Mouse (Mus musculus): ENCODE measurements at regions not wholly inside any gene's neighbourhood (a gene's known extent, or its start where the extent isn't known, plus 50 kb on each side); places are given as distances from the start of the nearest gene placed in this dataset.
A peak's percentile ranks its signal among the peaks of the same experiment; 100 is the strongest.

DNA sequence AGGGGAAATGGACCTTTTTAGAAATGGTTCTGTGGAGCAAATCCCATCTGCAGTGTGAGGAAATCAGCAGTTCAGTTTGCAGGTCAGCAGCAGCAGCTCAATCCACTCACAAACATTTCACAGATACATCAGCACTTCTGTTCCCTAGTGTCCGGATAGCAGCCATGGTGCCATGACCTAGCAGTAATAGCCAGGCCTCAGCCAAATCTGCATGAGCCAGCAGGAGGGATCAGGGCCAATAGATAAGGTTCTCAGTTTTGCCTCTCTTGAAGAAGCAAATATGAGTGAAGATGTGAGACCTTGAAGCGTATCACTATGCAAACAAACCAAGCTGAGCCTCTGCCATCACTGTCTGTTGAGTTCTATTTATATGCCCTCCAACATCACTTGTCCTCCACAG, 380.7 kb upstream of the Chrm3 start:
- DNase-seq (ENCODE audit: low read depth, low spot score) = no peak

DNA sequence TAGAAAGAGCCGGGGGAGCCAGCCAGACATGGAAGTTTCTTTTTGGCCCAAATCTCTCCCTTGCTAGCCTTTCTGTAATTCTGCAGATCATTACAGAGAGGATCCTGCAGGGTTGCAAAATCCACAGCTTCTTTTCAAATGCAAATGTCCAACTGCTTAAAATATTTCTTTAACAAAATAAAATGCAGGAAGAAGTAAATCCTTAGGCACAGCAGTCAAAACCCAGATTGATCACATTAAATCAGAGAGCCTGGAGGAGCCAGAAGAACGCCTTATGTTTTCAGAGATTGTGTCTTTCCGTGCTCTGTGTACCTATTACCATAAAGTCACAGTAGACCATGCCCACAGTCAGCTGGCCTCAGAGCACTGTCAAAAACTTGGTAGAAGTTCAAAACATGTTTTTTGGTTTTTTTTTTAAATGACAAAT, 365.1 kb upstream of the Chrm3 start:
- no peak for DNase-seq (ENCODE audit: low read depth, low spot score)

DNA sequence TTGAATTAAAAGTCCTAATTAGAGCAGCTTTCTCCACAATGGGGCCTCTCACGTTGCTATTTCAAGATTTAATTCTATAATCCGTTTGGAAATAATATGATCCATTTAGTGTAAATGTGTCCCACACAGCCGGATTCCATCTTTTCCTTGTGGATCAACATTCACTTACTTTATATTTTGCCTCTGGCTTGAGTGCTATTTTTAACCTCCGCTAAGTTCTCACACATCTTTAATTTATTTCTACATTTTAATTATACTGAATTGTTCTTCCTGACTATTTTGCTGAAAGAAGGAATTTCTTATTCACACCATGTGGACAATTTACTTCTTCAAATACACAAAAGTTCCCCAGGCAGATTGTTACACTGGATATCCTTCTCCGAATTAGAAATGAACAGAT, 364.7 kb upstream of the Chrm3 start:
- DNase-seq (ENCODE audit: low read depth, low spot score) = no peak

DNA sequence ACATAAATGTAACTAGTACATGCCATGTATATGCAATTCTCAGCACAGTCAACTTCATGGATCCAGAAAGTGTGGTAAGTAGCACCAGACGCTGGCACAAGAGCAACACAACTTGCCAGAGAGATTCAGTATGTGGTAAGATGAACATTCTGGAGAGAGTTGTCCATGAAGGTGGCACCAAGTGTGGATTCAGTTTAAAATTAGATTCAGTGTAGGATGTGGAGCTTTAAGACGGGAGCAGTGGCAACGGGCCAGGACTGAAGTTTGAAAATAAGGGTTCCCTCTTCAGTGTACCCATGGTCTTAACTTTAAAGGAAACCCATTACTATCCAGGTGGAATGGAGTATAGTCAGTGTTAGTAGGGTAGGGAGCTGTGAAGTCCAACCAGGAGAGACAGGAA, 360.0 kb upstream of the Chrm3 start:
- DNase-seq (ENCODE audit: low read depth, low spot score) = no peak

DNA sequence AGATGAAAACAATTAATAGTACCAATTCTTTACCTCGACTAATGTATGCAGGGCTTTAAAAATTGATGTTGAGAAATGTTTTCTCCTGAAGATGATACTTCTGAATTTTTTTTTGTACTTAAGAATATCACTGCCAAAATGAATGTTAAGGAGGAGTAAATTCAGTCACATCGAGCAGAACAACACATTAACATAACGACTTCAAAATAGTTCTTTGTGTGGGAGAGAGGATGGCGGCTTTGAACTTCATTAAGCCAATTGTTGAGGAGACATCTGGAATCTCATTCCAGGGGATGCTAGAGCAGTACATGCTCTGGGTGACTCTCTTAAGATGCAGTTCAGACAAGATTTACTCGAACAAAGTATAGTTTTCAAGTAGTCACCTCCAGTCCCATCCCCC, 350.8 kb upstream of the Chrm3 start:
- no peak for DNase-seq (ENCODE audit: low read depth, low spot score)

DNA sequence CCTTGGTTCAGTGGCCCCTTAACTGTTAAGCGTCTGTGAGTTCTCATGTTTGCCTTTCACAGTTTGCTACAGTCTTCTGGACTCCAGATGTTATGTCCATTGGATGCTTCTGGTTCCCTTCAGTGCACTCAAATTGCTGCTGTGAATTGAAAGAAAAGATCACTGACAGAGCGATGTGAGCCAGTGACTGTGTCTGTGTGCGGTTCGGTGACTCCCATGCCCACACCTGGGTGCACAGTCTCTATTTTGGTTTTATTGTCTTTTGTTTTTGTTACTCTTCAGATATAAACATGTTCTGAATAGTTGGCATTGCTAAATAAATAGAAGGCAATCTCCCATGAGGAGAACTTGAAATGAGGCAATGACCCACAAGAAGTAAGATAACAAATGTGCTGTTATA, 350.3 kb upstream of the Chrm3 start:
- no peak for DNase-seq (ENCODE audit: low read depth, low spot score)

DNA sequence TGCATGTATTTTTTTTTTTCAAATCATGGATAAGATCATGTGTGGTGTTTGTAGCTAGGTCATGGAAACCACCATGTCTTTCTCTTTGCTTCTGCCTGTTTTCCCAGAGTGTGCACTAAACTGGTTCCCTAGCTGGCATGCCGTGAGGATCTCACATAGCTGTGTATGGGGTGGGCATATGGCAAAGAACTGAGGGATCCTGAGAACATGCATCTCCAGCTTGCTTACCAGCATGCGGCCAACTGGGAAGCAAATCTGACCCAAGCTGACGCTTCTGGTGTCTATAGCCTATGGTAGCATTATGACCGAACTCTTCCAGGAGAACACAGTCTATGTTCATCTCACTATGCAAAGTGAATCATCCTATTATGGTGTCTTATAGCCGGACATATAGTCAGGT, 336.5 kb upstream of the Chrm3 start:
- DNase-seq (ENCODE audit: low read depth, low spot score) = no peak

DNA sequence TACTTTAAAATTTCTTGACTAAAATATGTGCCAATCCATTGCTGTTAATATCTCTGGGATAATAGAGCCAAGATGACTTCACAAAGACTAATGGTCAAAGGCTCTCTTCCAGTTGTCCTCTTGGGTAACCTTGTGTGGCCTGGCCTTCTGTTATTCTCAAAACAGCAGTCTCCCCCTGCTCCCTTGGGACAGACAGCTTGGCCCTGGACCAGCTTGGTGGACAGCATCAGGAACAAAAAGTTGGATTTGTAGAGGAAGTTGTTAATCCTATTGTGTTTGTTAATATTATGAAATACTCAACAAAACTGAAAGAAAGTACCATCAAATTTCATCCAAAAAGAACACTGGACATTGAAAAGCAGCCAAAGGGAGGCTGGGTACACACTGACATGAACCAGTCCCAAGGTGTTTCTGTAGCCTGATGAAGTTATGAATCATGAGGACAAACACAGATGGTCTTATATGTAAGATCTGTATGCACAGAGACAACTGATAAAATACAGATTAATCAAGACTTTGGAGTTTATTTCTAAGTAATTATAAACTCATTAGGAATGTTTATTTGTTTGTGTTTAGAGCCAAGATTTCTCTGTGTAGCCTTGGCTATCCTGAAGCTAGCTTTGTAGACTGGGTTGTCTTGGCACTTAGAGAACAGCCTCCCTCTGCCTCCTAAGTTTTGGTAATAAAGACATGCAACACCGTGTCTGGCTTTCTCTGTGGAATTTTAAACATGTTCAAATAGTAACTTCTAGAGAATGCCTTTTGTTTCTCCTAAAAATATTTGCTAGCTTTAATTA, 335.7 kb upstream of the Chrm3 start:
- DNase-seq (ENCODE audit: low read depth, low spot score) = peak; percentile 2

DNA sequence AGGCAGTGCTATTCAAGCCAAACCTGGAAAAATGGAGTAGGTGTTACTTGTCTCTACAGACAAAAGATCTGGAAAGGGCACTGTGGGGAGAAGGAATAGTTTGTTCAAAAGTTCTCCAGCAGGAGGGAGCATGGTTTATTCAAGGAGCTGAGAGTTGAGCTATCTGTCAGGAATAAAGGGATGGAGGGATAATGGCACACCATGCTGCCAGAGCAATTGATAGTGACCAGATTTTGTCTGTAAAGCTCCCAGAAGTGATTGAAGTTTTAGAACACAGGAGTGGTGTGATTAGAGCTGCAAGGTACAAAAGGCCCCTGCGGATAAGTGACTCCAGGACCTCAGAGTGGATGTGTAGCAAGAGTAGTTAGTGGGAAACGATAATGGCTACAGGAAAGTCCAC, 330.7 kb upstream of the Chrm3 start:
- no peak for DNase-seq (ENCODE audit: low read depth, low spot score)

DNA sequence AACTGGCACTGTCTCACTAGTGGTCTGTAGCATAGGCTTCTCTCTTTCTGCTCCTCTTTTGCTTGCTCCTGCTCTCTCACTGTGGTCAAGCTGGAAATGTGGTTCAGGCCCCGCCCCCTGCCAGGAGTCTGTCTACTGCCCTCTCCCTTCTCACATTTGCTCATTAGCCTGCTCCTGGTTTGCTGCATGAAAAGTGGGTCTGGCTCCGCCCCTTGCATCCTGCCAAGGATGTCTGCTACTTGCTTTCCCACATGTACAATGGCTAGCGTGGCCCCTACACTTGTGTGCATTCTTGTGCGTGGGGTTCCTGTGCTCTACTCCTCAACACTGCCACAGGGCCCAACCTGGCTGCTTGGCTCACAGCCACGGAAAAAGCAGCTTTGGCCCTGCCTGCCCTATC, 326.7 kb upstream of the Chrm3 start:
- DNase-seq (ENCODE audit: low read depth, low spot score) = no peak

DNA sequence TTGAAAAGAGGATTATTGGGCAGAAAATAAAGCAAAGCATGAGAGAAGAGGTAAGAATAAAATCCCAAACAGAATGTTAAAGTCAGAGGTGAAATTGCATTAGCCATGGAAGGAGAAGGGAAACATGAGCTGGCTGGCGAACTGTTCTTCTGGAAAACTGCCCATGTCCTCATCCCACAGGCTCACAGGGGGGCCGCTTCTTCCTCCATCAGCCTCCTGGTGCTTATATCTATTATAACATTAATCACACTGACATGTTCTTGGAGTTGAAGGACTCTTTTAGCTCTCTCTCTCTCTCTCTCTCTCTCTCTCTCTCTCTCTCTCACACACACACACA, 293.4 kb upstream of the Chrm3 start:
- DNase-seq (ENCODE audit: low read depth, low spot score) = no peak

DNA sequence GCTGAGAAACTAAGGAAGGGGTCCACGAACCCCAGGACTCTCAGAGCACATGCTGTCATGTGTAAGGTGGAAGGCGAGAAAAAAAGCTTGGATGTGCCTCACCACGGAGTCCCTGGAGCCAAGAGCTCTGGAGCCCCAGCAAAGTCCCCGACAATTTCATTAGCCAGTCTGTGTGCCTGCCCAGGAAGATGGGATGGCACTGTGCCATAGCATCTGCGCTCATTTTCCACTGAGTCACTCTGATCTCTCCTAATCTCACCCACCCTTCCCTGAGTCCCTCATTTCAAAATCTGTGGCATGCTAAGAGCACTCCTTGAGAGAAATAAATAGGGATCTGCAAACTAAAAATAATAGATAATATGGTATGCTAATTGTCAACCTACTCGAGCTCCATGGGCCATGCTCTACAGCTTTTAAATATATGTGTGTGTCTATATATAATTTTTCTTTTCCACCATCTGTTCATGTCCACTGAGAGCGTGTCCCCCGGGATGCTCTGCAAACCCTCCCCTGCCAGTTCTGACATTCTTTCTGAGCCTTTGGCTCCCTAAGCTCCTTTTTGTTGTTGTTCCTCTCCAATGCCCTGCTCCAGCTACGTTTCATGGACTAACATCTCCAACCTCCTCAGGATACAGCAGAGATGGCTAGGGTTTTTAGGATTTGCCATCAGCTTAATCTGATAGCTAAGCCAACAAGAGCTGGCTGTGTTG, 292.9 kb upstream of the Chrm3 start:
- DNase-seq (ENCODE audit: low read depth, low spot score) = no peak

DNA sequence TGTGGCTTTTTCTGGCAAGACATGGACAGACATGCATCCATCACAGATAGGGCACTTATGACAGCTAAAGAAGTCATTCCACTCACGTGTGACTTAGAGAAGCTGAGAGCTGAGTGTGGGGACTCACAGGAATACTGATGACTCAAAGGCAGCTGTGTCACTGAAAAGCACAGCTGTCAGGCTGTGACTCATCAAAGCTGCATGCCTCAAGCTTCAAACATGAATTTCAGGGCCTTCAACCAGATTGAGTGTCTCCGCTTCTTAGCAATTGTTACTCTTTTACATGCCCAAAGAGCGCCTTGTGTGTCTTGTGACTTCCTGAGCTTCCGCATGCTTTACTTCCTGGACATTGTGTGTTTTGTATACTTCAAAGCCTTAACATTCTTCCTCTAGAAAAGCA, 276.2 kb upstream of the Chrm3 start:
- DNase-seq (ENCODE audit: low read depth, low spot score) = no peak

DNA sequence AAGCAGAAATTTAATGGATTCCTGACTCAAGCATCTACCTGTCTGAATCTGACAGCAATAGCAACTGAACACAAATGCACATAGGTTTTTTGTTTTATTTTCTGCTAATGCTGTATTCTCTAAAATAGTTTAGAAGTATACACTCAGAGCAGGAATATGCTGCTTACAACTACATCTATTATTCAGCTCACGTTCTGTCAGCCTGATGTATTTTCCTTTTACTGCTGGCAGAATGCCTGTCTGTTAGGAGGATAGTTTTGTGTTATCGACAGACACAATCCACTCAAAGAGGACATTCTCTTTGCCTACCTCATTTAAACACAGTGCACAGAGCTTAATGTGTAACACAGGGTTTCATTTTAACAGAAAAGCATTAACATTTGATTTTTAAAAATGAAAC, 269.8 kb upstream of the Chrm3 start:
- DNase-seq (ENCODE audit: low read depth, low spot score) = no peak

DNA sequence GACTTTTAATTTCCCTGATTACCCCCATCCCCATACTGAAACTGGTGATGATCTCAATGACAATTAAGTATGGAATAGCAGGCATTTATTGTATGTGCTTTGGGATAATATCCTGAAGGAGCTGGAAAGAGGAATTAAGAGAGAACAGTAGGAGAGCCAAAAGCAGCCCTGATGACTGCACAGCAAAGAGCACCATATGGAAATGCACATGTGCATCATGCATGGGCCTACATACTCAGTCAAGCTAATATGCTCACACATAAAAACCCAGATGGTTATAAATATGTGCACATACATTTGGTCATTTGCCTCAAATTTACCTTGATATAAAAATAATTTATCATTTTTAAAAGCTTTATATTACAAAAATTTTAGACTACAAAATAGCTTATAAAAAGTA, 259.0 kb upstream of the Chrm3 start:
- no peak for DNase-seq (ENCODE audit: low read depth, low spot score)

DNA sequence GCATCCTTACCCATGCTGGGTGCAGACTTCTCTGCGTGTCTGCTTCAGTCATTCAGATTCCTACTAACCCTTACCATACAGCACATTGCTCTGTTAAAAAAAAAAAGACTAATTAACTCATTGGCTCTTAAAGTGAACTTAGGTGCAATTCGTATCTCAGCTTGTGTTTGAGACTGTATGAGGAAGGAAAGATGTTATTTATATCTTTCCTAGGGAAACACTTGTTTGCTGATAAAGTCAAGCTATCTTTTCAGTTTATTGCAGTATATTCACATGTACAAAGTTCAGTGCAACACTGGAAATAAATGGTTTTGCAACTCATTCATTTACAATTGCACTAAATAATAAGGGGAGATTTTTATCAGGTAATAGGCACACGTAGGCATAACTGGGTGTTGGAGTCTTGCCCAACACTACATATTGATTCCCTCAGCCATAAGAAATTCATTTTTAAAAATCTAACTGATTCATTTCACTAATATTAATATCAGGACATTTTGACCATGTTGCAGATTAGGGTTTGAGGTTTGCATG, 257.8 kb upstream of the Chrm3 start:
- DNase-seq (ENCODE audit: low read depth, low spot score) = no peak

DNA sequence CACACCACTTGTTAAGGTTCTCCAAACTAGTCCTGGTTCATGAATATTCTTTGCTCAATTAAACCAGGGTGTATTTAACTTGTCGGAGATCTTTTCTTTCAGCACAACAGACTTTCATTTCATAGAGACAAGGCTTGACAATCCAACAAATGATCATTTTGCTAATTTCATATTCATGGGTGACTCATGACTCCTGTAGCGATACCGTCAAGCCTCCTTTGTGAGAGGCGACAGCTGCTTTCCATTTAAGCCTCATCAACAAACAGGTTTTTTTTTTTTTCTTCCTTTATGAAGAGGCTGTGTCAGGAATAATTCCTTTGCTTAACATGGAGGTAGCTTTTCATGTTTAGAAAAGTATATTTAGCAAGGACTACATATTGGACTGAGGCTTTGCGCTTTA, 214.3 kb upstream of the Chrm3 start:
- no peak for DNase-seq (ENCODE audit: low read depth, low spot score)

DNA sequence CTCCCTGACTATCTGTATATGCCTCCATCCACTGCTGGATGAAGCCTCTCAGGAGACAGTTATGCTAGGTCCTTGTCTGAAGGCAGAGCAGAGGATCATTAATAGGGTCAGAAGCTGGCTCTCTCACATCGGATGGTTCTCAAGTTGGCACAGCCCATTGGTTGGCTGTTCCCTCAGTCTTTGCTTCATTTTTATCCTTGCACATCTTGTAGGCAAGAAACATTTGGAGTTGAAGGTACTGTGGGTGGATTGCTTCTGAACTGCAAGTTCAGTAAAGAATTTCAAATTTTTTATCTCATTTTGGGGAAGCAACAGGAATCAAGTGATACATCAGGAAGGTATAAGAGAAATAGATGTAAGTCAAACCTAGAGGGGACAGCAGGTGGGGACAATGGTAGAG, 206.2 kb upstream of the Chrm3 start:
- no peak for DNase-seq (ENCODE audit: low read depth, low spot score)

DNA sequence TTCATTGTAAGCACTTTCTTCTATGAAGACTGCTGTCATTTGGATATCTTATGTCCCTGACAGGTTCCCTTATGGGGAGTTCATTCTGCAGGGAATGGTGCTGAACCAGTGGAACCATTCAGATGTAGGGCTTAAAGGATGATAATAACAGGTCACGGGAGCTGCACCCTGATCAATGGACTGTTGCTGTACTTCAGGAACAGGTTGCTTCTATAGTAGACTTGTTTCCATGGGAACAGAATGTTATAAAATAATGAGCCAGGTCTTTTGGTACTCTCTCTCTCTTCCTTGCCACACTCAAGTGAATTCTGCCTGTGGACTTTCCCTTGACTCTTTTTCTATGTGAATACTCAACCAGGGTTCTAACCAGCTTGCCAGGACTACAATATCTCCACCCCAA, 196.9 kb upstream of the Chrm3 start:
- no peak for DNase-seq (ENCODE audit: low read depth, low spot score)

DNA sequence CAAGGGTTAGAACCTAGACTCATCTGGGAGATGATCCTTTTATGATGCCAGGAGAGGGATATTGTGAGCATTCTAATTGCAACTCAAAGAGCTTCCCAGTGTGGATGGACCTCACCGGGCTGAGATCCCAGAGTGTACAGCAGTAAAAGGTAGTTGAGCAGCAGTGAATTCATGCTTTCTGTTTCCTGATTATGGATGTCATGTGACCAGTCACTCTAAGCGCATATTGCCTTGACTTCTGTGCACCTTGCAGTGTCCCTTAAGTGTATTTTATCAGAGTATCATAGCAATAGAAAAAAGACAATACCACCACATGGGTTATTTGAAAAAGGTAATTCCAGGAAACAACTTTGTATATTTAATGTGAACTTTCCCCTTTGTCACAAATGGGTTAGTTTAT, 193.9 kb upstream of the Chrm3 start:
- no peak for DNase-seq (ENCODE audit: low read depth, low spot score)

DNA sequence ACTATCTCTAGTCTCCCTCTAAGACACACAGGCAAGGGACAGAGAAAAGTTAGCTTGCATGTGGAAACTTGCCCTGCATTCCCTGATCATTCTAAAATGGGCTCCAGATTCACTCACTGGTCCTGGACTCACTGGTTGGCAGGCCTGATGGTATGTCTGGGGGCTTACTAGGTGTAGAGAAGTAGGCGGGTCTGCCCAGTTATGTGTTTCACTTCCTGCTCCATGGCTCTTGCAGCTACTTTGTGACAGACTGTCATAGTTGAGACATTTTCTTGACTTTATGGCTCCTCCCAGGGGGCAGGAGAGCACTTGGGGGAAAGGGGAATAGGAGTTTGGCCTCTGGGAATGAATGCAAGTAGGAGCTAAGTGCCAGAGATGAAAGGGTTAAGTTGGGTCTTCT, 182.1 kb upstream of the Chrm3 start:
- DNase-seq (ENCODE audit: low read depth, low spot score) = no peak

DNA sequence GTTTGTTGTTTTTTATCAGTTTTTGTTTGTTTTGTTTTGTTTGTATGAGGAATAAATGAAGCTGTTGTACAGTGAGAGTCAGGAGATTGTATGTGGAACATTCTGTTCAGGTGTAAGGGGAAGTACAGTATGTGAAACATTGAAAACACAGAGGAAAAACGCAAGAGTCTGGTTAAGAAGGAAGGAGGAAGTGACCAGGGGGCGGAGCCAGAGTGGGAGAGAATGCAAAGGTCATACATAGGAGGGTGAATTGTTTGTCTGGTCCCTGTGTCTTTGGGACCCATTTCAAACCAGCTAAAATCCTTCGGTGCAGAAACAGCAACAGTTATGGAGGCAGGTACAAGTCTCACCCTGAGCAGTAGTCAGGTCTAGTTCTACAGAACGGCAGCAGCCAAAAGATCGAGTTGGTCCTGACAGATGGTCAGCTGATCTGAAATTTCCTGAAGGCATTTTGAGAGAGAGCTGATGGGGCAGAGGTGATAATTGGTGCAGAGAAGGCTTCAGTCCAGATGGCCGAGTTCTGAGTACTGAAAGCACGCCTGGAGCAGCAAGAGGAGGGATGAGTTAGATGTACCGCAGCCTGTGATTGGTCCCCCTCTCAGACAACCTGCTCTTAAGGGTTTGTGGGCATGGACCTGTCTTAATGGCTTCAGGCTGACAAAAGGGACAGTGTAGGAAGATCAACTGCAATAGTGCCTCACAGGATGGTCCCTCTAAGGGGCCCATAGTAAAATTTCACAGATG, 179.7 kb upstream of the Chrm3 start:
- DNase-seq (ENCODE audit: low read depth, low spot score) = no peak

DNA sequence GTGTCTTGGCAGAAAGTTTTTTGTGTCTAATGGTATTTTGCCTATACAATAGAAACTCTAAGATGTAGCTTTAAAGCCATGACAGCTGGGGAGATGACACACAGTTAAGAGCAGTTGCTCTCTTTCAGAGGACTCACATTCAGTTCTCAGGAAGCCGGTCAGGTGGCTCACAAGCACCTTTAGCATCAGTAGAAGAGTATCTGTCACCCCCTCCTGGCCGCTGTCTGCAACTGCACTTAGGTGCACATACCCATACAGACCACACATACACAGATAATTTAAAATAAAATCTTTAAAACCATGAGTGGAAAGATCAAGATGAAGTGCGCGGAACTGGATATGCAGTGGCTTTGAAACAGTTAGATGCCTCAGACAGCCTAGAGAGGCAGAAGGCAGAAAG, 178.3 kb upstream of the Chrm3 start:
- no peak for DNase-seq (ENCODE audit: low read depth, low spot score)
